Mouse (Mus musculus) hindbrain, embryonic 13.5 days (tissue): ENCODE measurements around the gene Cpz. TPM values are rescaled to one million over a fixed set of nuclear protein-coding genes. Genes with fewer than 3 reads are reported as not detected.

ENCODE experiments used
- ATAC-seq: fragments of 200-750 bp; cut with Nextera tagmentation; 2 replicates; pipeline ENCODE4 v1.8.0; 2017; ENCODE audit warnings: moderate TSS enrichment; ENCODE audit not compliant: low FRiP score
- H3K27ac ChIP-seq: fragments of 300-500 bp; sonication (generic); 2 replicates; pipeline ENCODE4 v1.5.1; 2015; ENCODE audit warnings: inconsistent platforms, mild to moderate bottlenecking, moderate library complexity
- H3K27me3 ChIP-seq: fragments of 300-500 bp; sonication (generic); 2 replicates; pipeline ENCODE4 v1.6.1; 2015; ENCODE audit warnings: mild to moderate bottlenecking, inconsistent platforms
- H3K36me3 ChIP-seq: fragments of 300-500 bp; sonication (generic); 2 replicates; pipeline ENCODE4 v1.6.1; 2015; ENCODE audit warnings: mild to moderate bottlenecking, inconsistent platforms
- H3K4me1 ChIP-seq: fragments of 300-500 bp; sonication (generic); replicated peaks from 2 replicates; pipeline ENCODE4 v1.6.1; 2015; ENCODE audit warnings: inconsistent platforms
- H3K4me2 ChIP-seq: fragments of 300-500 bp; sonication (generic); 2 replicates; pipeline ENCODE4 v1.6.1; 2015; ENCODE audit warnings: inconsistent platforms, mild to moderate bottlenecking, moderate library complexity
- H3K4me3 ChIP-seq: fragments of 300-500 bp; sonication (generic); 2 replicates; pipeline ENCODE4 v1.5.1; 2015; ENCODE audit warnings: mild to moderate bottlenecking, inconsistent platforms
- H3K9ac ChIP-seq: fragments of 300-500 bp; sonication (generic); 2 replicates; pipeline ENCODE4 v1.6.1; 2015; ENCODE audit warnings: mild to moderate bottlenecking, inconsistent platforms
- H3K9me3 ChIP-seq: fragments of 300-500 bp; sonication (generic); 2 replicates; pipeline ENCODE4 v1.6.1; 2016; ENCODE audit warnings: inconsistent platforms
- WGBS: fragments of 180-500 bp; shearing (Covaris S2); methylation state at CpG from one replicate; pipeline ENCODE4 v1.1.7; 2015; 5-methylcytosine and 5-hydroxymethylcytosine counted together
- polyA plus RNA-seq: library from polyadenylated mRNA; unstranded; fragments of >200 nt; fragmentation: Nextera tagmentation; extraction: Ambion mirVana; gene quantifications from 2 replicates; pipeline ENCODE4 v1.2.1, GENCODE M21; 2015

Cpz gene
- polyA plus RNA-seq, 1 experiment from 2014 or later: 1.1 TPM

DNA sequence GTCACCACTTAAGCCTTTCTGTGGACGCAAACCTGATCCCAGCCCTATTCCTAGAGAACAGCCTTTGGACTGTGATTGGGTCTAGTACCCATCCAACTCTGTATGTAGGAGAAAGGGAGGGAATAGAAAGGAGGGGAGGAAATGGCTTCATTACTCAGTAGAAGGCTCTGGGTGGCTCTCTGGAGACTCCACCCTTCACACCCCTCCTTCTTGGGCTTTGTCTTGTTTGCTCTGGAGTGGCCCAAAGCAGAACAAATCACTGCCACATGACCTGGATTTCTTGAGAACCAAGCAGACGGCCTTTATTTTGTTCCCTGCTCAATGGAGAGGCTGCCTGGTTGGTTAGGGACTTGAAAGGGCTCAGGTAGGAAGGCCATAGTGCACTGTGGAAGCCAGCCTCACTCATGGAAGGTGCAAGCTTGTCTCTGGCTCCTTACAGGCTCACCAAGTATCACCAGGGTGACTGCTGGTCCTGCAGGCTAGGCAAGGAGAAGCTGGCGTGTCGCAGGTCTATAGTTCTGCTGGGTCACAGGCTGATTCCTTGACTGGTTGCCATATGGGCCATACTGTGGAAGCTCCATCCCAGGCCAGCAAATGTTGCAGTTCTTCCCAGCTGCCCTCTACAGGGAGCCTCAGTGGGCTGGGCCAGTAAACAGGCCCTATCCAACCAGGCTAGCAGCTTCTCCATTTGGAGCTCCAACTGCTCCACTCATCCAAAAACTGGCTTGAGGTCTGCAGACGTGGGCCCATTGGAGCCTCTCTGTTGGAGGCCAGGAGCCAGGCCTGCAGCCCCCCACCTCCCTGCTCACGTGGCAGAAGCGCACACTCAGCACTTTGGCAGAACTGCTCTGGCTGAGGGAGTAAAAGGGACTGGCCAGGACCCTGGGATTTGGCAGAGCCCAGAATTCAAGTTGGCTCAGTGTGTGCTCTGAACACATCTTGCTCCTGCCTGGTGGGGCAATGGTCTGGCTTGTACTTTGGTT is 26.6 kb upstream of the Cpz start:
- Histone ChIP-seq H3K27ac (no peak overlapping the region), H3K27me3 (no peaks in the 10 kb centered on the region), H3K4me3 (no peak overlapping the region), H3K4me1 (no peaks in the 10 kb centered on the region; the same call in 1 of the 2 replicates), H3K36me3 (peaks cover 31% of the 10 kb centered on the region), H3K9me3 (no peaks in the 10 kb centered on the region), H3K4me2 (no peak overlapping the region), H3K9ac (no peak overlapping the region)
- WGBS: 49% methylated on average over 7 of the region's 7 CpGs
- no peak for ATAC-seq

DNA sequence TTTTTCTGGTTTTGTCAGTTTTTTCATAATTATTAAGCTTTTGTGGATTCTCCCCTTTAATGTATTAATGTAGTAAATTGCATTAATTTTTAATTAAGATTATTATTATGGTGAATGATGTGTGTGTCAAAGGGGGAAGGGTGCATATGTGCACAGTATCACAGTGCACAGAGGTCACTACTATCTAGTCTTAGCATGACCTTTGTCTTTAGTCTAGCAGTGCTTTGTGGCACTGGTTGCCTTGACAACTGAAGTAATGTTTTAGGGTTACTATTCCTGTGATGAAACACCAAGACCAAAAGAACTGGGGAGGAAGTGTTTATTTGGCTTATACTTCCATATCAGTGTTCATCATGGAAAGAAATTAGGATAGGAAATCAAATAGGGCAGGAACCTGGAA is 20.6 kb upstream of the Cpz start:
- H3K9me3 ChIP-seq: no peaks in the 10 kb centered on the region
- ATAC-seq: no peak
- H3K4me3 ChIP-seq: no peak overlapping the region
- no peak overlapping the region for H3K27ac ChIP-seq
- H3K36me3 ChIP-seq: no peaks in the 10 kb centered on the region
- H3K27me3 ChIP-seq: no peaks in the 10 kb centered on the region
- H3K9ac ChIP-seq: no peak overlapping the region
- no peaks in the 10 kb centered on the region for H3K4me1 ChIP-seq
- no peak overlapping the region for H3K4me2 ChIP-seq

DNA sequence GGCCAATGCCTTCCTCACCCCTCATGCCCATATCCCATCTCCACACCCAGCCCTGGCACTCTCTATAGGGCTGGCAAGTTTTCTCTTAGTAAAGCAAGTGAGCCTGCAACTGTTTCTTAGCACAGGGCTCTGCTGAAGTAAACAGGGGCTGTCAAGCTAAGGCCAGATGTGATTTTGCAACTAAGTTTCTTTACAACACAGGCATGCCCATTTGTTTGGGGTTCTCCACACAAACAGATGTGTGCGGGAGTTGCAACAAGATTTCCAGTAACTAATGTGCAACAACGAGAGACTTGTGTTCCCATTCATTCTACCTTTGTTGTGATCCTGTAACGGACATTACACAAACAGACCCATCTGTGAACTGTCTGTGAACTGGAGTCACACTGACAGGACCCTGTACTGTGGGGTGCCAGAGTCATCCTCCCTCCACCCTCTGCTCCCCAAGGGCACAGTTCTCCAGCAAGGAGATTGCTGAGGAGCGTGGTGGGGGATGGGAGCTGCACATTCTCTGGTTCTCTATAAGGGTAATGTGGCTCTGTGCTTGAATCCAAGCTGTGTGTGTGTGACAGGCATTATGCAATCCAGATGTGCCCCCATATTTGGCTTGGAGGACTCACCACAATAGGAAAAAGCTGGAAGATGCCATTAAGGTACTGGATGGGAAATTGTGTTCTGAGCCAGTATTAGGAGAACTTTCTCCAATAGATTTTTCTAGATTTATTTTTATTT is 15.7 kb upstream of the Cpz start:
- no peak for ATAC-seq
- no peaks in the 10 kb centered on the region for H3K27me3 ChIP-seq
- no peak overlapping the region for H3K4me3 ChIP-seq
- 75% methylated on average over 4 of the region's 4 CpGs for WGBS
- H3K27ac ChIP-seq: no peak overlapping the region
- no peaks in the 10 kb centered on the region for H3K36me3 ChIP-seq
- no peak overlapping the region for H3K4me2 ChIP-seq
- peaks cover 5% of the 10 kb centered on the region; the same call in 1 of the 2 replicates for H3K4me1 ChIP-seq
- H3K9ac ChIP-seq: no peak overlapping the region
- no peaks in the 10 kb centered on the region for H3K9me3 ChIP-seq

DNA sequence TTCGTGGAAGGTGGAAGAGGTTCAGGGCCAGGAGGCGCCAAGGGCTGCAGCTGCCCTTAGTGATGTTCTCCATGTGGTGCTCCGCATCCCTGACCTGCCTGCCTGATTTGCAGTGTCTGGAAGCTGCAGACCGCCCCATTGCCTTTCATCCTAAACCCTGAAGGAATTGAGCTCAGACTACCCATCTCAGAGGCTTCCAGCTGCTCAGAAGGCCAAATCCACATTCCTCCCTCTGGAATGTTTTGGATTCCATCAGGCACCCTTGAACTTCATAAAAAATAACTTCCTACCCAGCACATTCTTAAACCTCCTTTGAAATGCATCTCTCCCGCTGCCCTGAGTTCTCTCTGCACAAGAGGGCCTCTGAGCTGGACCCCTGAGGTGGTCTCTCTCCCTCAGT is 15.1 kb upstream of the Cpz start:
- Histone ChIP-seq H3K27me3 (0 out of 2 replicates have a peak, but pooled peaks cover 4% of the 10 kb centered on the region), H3K4me2 (no peak overlapping the region), H3K4me3 (no peak overlapping the region), H3K9ac (no peak overlapping the region), H3K27ac (no peak overlapping the region), H3K36me3 (no peaks in the 10 kb centered on the region), H3K9me3 (no peaks in the 10 kb centered on the region), H3K4me1 (peaks cover 5% of the 10 kb centered on the region; the same call in 1 of the 2 replicates)
- ATAC-seq: no peak
- 62% methylated on average over 5 of the region's 5 CpGs for WGBS

DNA sequence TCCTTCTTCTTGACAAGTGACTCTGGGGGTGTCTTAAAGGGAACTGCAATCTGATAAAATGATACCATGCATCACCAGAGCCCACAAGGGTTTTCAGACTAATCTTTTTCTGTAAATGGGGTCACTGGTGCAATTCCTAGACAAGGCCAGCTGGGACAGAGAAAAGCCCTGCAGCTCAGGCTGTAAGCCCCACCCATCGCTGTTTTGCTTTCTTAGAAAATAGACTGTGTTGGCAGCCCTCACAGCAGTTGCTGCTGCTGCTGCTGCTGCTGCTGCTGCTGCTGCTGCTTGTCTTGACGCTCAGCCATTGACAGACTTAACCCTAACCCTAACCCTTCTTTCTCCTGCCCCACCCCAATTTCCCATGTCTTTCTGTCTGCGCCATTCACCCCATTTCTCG is 14.1 kb upstream of the Cpz start:
- H3K36me3 ChIP-seq: no peaks in the 10 kb centered on the region
- H3K27ac ChIP-seq: no peak overlapping the region
- H3K4me2 ChIP-seq: no peak overlapping the region
- H3K4me3 ChIP-seq: no peak overlapping the region
- 59% methylated on average over 4 of the region's 4 CpGs for WGBS
- no peak overlapping the region for H3K9ac ChIP-seq
- H3K27me3 ChIP-seq: 0 out of 2 replicates have a peak, but pooled peaks cover 6% of the 10 kb centered on the region
- ATAC-seq: no peak
- H3K9me3 ChIP-seq: no peaks in the 10 kb centered on the region
- peaks cover 5% of the 10 kb centered on the region; the same call in 1 of the 2 replicates for H3K4me1 ChIP-seq

DNA sequence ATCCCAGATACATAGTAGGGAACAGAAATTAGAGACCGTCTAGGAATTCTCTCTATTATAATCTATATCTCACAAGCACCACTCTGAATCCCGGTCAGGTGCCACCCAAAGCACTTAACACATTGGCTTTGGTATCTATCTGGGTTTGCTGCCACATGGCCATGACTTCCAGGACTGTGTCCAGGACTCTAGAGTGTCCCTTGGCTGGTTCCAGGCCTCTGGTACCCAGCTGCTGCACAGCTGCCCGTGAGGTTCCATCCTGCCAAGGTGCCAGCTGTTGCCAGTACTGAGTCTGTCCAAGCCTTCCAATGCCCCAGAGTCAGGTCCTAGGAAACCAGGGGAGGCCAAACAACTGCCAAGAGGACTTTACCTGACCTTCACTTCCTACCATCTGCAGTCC is 12.5 kb upstream of the Cpz start:
- 0 out of 2 replicates have a peak, but pooled peaks cover 6% of the 10 kb centered on the region for H3K27me3 ChIP-seq
- no peaks in the 10 kb centered on the region for H3K9me3 ChIP-seq
- H3K27ac ChIP-seq: no peak overlapping the region
- H3K4me1 ChIP-seq: peaks cover 5% of the 10 kb centered on the region; the same call in 1 of the 2 replicates
- no peak overlapping the region for H3K4me3 ChIP-seq
- H3K9ac ChIP-seq: no peak overlapping the region
- H3K36me3 ChIP-seq: no peaks in the 10 kb centered on the region
- no peak for ATAC-seq
- WGBS: 92% methylated on average over 3 of the region's 3 CpGs
- no peak overlapping the region for H3K4me2 ChIP-seq

DNA sequence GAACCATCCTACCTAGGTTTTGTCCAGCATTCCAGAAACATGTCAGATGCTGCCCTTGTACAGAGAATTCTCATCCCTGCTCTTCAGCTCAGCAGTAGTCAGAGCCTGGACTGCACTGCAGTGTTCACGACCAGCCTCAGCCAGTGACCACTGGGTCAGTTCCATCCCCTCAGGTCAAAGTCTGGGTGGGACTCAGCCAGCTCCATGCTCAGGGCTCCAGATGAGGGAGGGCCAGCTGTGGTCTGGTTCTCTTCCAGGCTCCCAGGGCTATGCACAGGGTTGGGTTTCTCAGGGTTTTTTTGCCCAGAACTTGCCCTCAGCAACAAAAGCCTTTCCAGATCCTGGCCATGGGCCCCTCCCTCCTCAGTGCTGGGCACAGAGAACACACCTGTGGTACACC is 12.0 kb upstream of the Cpz start:
- no peaks in the 10 kb centered on the region for H3K9me3 ChIP-seq
- 0 out of 2 replicates have a peak, but pooled peaks cover 6% of the 10 kb centered on the region for H3K27me3 ChIP-seq
- WGBS: 91% methylated on average over 1 of the region's 1 CpGs
- no peak overlapping the region for H3K4me2 ChIP-seq
- H3K4me1 ChIP-seq: peaks cover 5% of the 10 kb centered on the region; the same call in 1 of the 2 replicates
- no peak for ATAC-seq
- no peaks in the 10 kb centered on the region for H3K36me3 ChIP-seq
- H3K27ac ChIP-seq: no peak overlapping the region
- H3K4me3 ChIP-seq: no peak overlapping the region
- no peak overlapping the region for H3K9ac ChIP-seq

DNA sequence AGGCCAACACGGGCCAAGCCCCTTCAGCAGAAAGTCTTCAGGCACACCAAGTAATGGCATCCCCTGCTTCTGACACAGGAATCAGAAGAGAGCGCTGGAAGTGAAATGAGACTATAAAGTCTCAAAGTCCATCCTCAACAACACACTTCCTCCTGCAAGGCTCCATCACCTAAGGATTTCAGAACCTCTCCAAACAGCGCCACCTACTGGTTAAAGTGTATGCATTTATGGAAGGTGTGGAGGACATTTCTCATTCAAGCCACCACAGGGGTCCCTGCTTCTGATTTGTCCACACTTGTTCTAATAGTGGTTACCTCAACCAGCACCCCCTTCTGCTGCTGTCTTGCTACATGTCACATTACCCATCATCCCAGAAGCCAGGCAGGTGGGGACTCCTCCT is 10.8 kb upstream of the Cpz start:
- Histone ChIP-seq H3K27ac (no peak overlapping the region), H3K36me3 (no peaks in the 10 kb centered on the region), H3K4me3 (no peak overlapping the region), H3K27me3 (peaks cover 15% of the 10 kb centered on the region), H3K9me3 (no peaks in the 10 kb centered on the region), H3K9ac (no peak overlapping the region), H3K4me1 (peaks cover 9% of the 10 kb centered on the region), H3K4me2 (no peak overlapping the region)
- 71% methylated on average over 3 of the region's 3 CpGs for WGBS
- ATAC-seq: no peak

DNA sequence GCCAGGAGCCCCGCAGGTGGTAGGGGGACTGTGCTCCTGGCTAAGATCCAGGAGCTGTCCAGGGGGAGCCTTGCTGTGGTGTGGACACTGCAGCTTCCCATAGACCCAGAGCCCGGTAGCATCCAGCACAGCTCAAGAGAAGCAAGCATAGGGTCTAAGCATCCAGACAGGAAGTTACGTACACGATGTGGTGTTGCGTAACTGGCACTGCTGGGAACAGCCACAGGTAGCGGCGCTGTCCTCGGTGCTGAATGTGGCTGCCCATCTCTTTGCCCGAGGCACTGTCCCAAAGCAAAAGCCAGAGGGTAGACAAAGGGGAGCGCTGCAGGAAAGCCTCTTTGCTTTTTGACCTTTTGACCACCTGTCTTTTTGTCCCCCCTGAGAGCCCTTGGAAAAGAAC is 6.1 kb upstream of the Cpz start:
- WGBS: 14% methylated on average over 10 of the region's 10 CpGs
- H3K4me2 ChIP-seq: no peak overlapping the region
- no peaks in the 10 kb centered on the region for H3K9me3 ChIP-seq
- H3K4me1 ChIP-seq: peaks cover 5% of the 10 kb centered on the region; the same call in 1 of the 2 replicates
- no peaks in the 10 kb centered on the region for H3K36me3 ChIP-seq
- peaks cover 22% of the 10 kb centered on the region for H3K27me3 ChIP-seq
- no peak overlapping the region for H3K27ac ChIP-seq
- ATAC-seq: no peak
- H3K9ac ChIP-seq: no peak overlapping the region
- H3K4me3 ChIP-seq: no peak overlapping the region

DNA sequence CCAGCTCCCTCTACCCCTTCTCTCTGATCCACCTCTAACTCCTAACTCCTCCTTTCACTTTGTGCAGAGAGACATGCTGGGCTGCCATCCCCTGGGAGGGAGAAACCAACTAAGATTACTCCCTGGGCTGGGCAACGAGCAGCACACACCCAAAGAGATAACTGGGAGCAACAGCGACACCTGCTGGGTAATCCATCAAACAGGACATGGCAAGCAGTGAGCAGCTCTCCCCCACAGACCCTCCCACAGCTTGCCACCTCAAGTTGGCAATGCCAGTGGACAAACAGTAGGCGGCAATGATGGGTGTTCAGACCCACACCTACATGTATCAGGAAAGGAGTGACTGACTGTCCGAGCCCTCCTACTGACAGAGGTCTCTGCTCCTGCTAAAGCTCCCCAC is 4.9 kb upstream of the Cpz start:
- Histone ChIP-seq H3K36me3 (no peaks in the 10 kb centered on the region), H3K9me3 (no peaks in the 10 kb centered on the region), H3K4me2 (no peak overlapping the region), H3K9ac (no peak overlapping the region), H3K27me3 (peaks cover 28% of the 10 kb centered on the region), H3K27ac (no peak overlapping the region), H3K4me3 (no peak overlapping the region), H3K4me1 (peaks cover 14% of the 10 kb centered on the region)
- 20% methylated on average over 4 of the region's 4 CpGs for WGBS
- ATAC-seq: no peak

DNA sequence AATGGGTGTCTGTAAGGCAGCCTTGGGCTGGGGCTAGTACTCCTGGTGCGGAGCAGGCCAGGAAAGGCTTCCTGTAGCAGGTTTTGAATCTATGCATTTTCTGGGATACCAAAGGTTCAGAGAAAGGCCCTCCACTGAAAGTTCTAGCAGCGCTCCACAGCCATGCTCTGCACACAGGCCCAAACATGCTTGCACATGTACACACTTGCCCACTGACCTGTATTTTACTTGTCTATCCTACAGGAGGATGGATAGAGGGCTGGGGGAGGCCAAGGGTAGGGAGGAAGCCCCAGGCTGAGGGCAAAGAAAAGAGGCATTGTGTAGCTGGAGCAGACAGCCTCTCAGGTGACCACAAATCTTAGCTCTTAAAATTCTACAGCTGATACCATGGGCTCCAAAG is 1.1 kb downstream of the Cpz start:
- ATAC-seq: no peak
- no peaks in the 10 kb centered on the region for H3K9me3 ChIP-seq
- H3K27ac ChIP-seq: no peak overlapping the region
- no peak overlapping the region for H3K9ac ChIP-seq
- no peak overlapping the region for H3K4me2 ChIP-seq
- no peak overlapping the region for H3K4me3 ChIP-seq
- H3K4me1 ChIP-seq: peaks cover 14% of the 10 kb centered on the region
- no peaks in the 10 kb centered on the region for H3K36me3 ChIP-seq
- WGBS: 76% methylated on average over 2 of the region's 2 CpGs
- peaks cover 64% of the 10 kb centered on the region for H3K27me3 ChIP-seq

DNA sequence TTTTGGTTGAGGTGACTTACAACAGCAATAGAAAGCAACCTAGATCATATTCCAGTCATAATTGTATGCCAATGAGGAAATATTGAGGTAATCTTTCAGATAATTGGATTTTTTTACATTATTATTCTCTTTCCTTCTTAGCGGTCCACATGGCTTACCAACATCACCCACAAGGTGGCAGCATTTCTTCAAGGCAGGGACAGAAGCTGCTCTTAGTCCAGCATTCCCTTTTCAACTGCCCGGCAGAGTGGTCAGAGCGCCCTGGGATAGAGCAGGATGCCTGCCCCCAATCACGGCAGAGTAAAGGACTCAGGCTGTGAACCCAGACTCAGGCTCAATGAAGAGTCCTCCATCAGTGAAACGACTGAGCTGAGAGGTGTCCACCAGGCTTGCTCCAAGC is 1.8 kb downstream of the Cpz start:
- H3K27me3 ChIP-seq: peaks cover 64% of the 10 kb centered on the region
- no peak for ATAC-seq

More for the DNA sequence above, 1.8 kb downstream of the Cpz start:
- Histone ChIP-seq H3K4me3 (no peak overlapping the region), H3K4me2 (no peak overlapping the region), H3K9me3 (no peaks in the 10 kb centered on the region), H3K27ac (no peak overlapping the region), H3K4me1 (peaks cover 14% of the 10 kb centered on the region), H3K36me3 (no peaks in the 10 kb centered on the region), H3K9ac (no peak overlapping the region)
- WGBS: 3% methylated on average over 5 of the region's 5 CpGs
